ENCODE assay signal across 7 mouse cellular contexts in the genomic region with DNA sequence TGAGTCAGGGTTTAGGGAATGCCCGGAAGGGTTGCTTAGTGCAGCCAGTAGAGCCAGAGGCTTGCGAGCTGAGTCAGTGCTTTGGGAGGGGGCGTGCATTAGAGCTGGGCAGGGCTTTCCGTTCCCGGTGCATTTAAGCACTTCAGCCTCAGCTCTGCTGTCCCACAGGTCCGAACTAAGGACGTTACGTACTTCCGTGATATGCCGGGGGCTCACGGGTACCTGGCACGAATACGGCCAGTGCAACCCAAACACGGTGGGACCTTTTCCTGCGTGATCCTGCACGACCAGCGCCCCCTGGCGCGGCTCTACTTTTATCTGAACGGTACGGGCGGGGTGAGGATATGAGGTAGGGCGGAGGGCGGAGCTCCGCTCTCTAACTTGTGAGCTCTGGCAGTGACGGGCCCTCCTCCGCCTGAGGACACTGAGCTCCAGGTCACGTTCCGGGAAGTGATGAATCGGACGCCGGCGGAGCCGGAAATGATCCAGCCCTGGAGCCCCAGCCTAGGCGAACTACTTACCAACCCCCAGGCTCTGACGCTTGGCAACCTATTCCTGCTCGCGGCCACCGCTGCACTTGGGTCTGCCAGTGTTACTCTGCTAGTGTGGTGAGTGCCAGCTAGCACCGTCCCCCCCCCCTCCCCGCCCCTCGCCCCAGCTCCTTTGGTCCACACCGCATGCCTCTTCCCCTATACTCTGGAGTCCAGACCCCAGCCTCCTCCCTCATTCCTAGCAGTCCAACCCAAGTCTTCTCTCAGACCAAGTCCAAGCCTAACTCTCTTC. TPM values are rescaled to one million over a fixed set of nuclear protein-coding genes. Genes with fewer than 3 reads are reported as not detected.
A peak's percentile ranks its signal among the peaks of the same experiment; 100 is the strongest.
DNase-seq lines count a peak whose midpoint lies in the region; ATAC-seq lines count a peak whose summit lies in the region.

No protein-coding gene starts in this region.

- peak; percentile 98 for ATAC-seq in midbrain, embryonic 13.5 days

- H3K27ac ChIP-seq in embryonic facial prominence, embryonic 10.5 days (replicated peaks) = peak overlapping the region; percentile 85
- H3K27ac ChIP-seq in limb, embryonic 10.5 days = peak overlapping the region; percentile 80
- peak overlapping the region; percentile 85 for H3K27ac ChIP-seq in midbrain, embryonic 13.5 days

- H3K9me3 ChIP-seq in embryonic facial prominence, embryonic 10.5 days = no peaks in the 10 kb centered on the region
- H3K9me3 ChIP-seq in limb, embryonic 10.5 days (replicated peaks) = no peaks in the 10 kb centered on the region
- H3K9me3 ChIP-seq in midbrain, embryonic 13.5 days = no peaks in the 10 kb centered on the region

- under 1% methylated on average over 43 of the region's 43 CpGs for WGBS in embryonic facial prominence, embryonic 10.5 days
- under 1% methylated on average over 43 of the region's 43 CpGs for WGBS in limb, embryonic 10.5 days
- WGBS in midbrain, embryonic 13.5 days = 1% methylated on average over 43 of the region's 43 CpGs

- peaks cover 90% of the 10 kb centered on the region for H3K36me3 ChIP-seq in embryonic facial prominence, embryonic 10.5 days (replicated peaks)
- H3K36me3 ChIP-seq in limb, embryonic 10.5 days = peaks cover 93% of the 10 kb centered on the region
- H3K36me3 ChIP-seq in midbrain, embryonic 13.5 days = peaks cover 41% of the 10 kb centered on the region

- DNase-seq in adrenal gland, postnatal 10 days = peak; percentile 97
- DNase-seq in embryonic facial prominence, embryonic 10.5 days (ENCODE audit: low spot score) = peak; percentile 90
- peak; percentile 47 for DNase-seq in gonadal fat pad, adult 2 months (ENCODE audit: low read depth)
- peak; percentile 99 for DNase-seq in kidney, adult 11 months
- DNase-seq in limb, embryonic 10.5 days (ENCODE audit: low spot score) = peak; percentile 88
- DNase-seq in spleen, adult 12 weeks (ENCODE audit: low spot score) = peak; percentile 78

- H3K9ac ChIP-seq in midbrain, embryonic 13.5 days (replicated peaks) = peak overlapping the region; percentile 67

- peak overlapping the region; percentile 58 for H3K4me3 ChIP-seq in embryonic facial prominence, embryonic 10.5 days
- peak overlapping the region; percentile 48 for H3K4me3 ChIP-seq in limb, embryonic 10.5 days
- peak overlapping the region; percentile 46 for H3K4me3 ChIP-seq in midbrain, embryonic 13.5 days (replicated peaks)

- H3K4me2 ChIP-seq in midbrain, embryonic 13.5 days (replicated peaks) = peak overlapping the region; percentile 70

- H3K4me1 ChIP-seq in embryonic facial prominence, embryonic 10.5 days = peaks cover 55% of the 10 kb centered on the region
- peaks cover 48% of the 10 kb centered on the region for H3K4me1 ChIP-seq in limb, embryonic 10.5 days
- peaks cover 62% of the 10 kb centered on the region for H3K4me1 ChIP-seq in midbrain, embryonic 13.5 days (replicated peaks)

- no peaks in the 10 kb centered on the region for H3K27me3 ChIP-seq in embryonic facial prominence, embryonic 10.5 days (replicated peaks; ENCODE audit: low read depth, poor library complexity, severe bottlenecking)
- no peaks in the 10 kb centered on the region for H3K27me3 ChIP-seq in limb, embryonic 10.5 days (ENCODE audit: low read depth, poor library complexity, severe bottlenecking)
- H3K27me3 ChIP-seq in midbrain, embryonic 13.5 days = no peaks in the 10 kb centered on the region

RNA-seq across cellular contexts. Expression of a gene that starts 11.2 kb away (rescaled TPM):
- total RNA-seq in adrenal gland, postnatal 10 days (2021) = 10 to 100 TPM; 32.1 to 70.4 TPM
- polyA plus RNA-seq in embryonic facial prominence, embryonic 10.5 days (2016; fragmentation: Nextera tagmentation; extraction: Ambion mirVana) = 59.1 and 61.6 TPM in 2 replicates
- polyA plus RNA-seq in gonadal fat pad, adult 2 months (2012; rRNA removed) = 80.0 and 90.9 TPM in 2 replicates
- polyA plus RNA-seq in limb, embryonic 10.5 days (2016; fragmentation: Nextera tagmentation; extraction: Ambion mirVana) = 55.0 and 75.1 TPM in 2 replicates
- 39.4 and 41.2 TPM in 2 replicates for polyA plus RNA-seq in midbrain, embryonic 13.5 days (2015; fragmentation: Nextera tagmentation; extraction: Ambion mirVana)

RNA-seq across cellular contexts. Expression of a gene that starts 16.9 kb away (rescaled TPM):
- under 1 TPM; 0.12 to 0.30 TPM for total RNA-seq in adrenal gland, postnatal 10 days (2021)
- polyA plus RNA-seq in embryonic facial prominence, embryonic 10.5 days (2016; fragmentation: Nextera tagmentation; extraction: Ambion mirVana) = 1.2 and 1.5 TPM in 2 replicates
- 0.32 and 0.92 TPM in 2 replicates for polyA plus RNA-seq in gonadal fat pad, adult 2 months (2012; rRNA removed)
- 1.2 and 2.1 TPM in 2 replicates for polyA plus RNA-seq in limb, embryonic 10.5 days (2016; fragmentation: Nextera tagmentation; extraction: Ambion mirVana)
- polyA plus RNA-seq in midbrain, embryonic 13.5 days (2015; fragmentation: Nextera tagmentation; extraction: Ambion mirVana) = 0.88 and 1.1 TPM in 2 replicates

RNA-seq across cellular contexts. Expression of a gene that starts 45.6 kb away (rescaled TPM):
- total RNA-seq in adrenal gland, postnatal 10 days (2021) = 1 to 10 TPM in 1 of 2 experiments, under 1 TPM in 1; 0.51 to 1.4 TPM
- polyA plus RNA-seq in embryonic facial prominence, embryonic 10.5 days (2016; fragmentation: Nextera tagmentation; extraction: Ambion mirVana) = not detected in 2 replicates
- 0.41 and 0.69 TPM in 2 replicates for polyA plus RNA-seq in gonadal fat pad, adult 2 months (2012; rRNA removed)
- not detected in 2 replicates for polyA plus RNA-seq in limb, embryonic 10.5 days (2016; fragmentation: Nextera tagmentation; extraction: Ambion mirVana)
- 0.16 TPM in 1 of 2 replicates, not detected in the other for polyA plus RNA-seq in midbrain, embryonic 13.5 days (2015; fragmentation: Nextera tagmentation; extraction: Ambion mirVana)

RNA-seq across cellular contexts. Expression of a gene that starts 49.5 kb away (rescaled TPM):
- total RNA-seq in adrenal gland, postnatal 10 days (2021) = 1 to 10 TPM; 1.2 to 1.8 TPM
- not detected in 2 replicates for polyA plus RNA-seq in embryonic facial prominence, embryonic 10.5 days (2016; fragmentation: Nextera tagmentation; extraction: Ambion mirVana)
- polyA plus RNA-seq in gonadal fat pad, adult 2 months (2012; rRNA removed) = 0.23 and 0.34 TPM in 2 replicates
- polyA plus RNA-seq in limb, embryonic 10.5 days (2016; fragmentation: Nextera tagmentation; extraction: Ambion mirVana) = 0.16 TPM in 1 of 2 replicates, not detected in the other
- not detected in 2 replicates for polyA plus RNA-seq in midbrain, embryonic 13.5 days (2015; fragmentation: Nextera tagmentation; extraction: Ambion mirVana)

RNA-seq across cellular contexts. Expression of a gene that starts 49.5 kb away (rescaled TPM):
- not detected for total RNA-seq in adrenal gland, postnatal 10 days (2021)
- polyA plus RNA-seq in embryonic facial prominence, embryonic 10.5 days (2016; fragmentation: Nextera tagmentation; extraction: Ambion mirVana) = not detected in 2 replicates
- not detected in 2 replicates for polyA plus RNA-seq in gonadal fat pad, adult 2 months (2012; rRNA removed)
- not detected in 2 replicates for polyA plus RNA-seq in limb, embryonic 10.5 days (2016; fragmentation: Nextera tagmentation; extraction: Ambion mirVana)
- polyA plus RNA-seq in midbrain, embryonic 13.5 days (2015; fragmentation: Nextera tagmentation; extraction: Ambion mirVana) = not detected in 2 replicates

Comparison
In these comparisons a context has a peak if more than half of its experiments do, and no peak if none do; other contexts are left out.
1. Peak in every context shown above with its lines: DNase-seq, ATAC-seq, H3K4me3 ChIP-seq and H3K27ac ChIP-seq.
2. DNase-seq: peak in every context shown above with its lines; median percentile 99 in kidney, adult 11 months; 97 in adrenal gland, postnatal 10 days; 90 in embryonic facial prominence, embryonic 10.5 days; 88 in limb, embryonic 10.5 days; 78 in spleen, adult 12 weeks; 47 in gonadal fat pad, adult 2 months.